Mouse (Mus musculus) intestine, embryonic 16.5 days (tissue): ENCODE results near the gene Gadd45a. TPM values are rescaled to one million over a fixed set of nuclear protein-coding genes. Genes with fewer than 3 reads are reported as not detected.

ENCODE experiments used
- ATAC-seq: fragments of 200-750 bp; cut with Nextera tagmentation; 2 replicates; pipeline ENCODE4 v1.8.0; 2017; ENCODE audit warnings: moderate TSS enrichment, moderate library complexity
- H3K27ac ChIP-seq: fragments of 300-500 bp; sonication (generic); 2 replicates; pipeline ENCODE4 v1.5.1; 2014; ENCODE audit warnings: mild to moderate bottlenecking, low read length
- H3K27me3 ChIP-seq: fragments of 300-500 bp; sonication (generic); replicated peaks from 2 replicates; pipeline ENCODE4 v1.6.1; 2014; ENCODE audit warnings: low read length, control low read depth, mixed read lengths; ENCODE audit not compliant: control insufficient read depth, insufficient read depth
- H3K36me3 ChIP-seq: fragments of 300-500 bp; sonication (generic); 2 replicates; pipeline ENCODE4 v1.6.1; 2014; ENCODE audit warnings: low read length, control low read depth; ENCODE audit not compliant: control insufficient read depth, insufficient read depth
- H3K4me1 ChIP-seq: fragments of 300-500 bp; sonication (generic); 2 replicates; pipeline ENCODE4 v1.6.1; 2014; ENCODE audit warnings: low read length, control low read depth, mixed read lengths; ENCODE audit not compliant: control insufficient read depth, insufficient read depth
- H3K4me2 ChIP-seq: fragments of 300-500 bp; sonication (generic); 2 replicates; pipeline ENCODE4 v1.6.1; 2014; ENCODE audit warnings: low read depth, low read length, control low read depth
- H3K4me3 ChIP-seq: fragments of 300-500 bp; sonication (generic); 2 replicates; pipeline ENCODE4 v1.5.1; 2014; ENCODE audit warnings: mild to moderate bottlenecking, low read length
- H3K9ac ChIP-seq: fragments of 300-500 bp; sonication (generic); 2 replicates; pipeline ENCODE4 v1.6.1; 2014; ENCODE audit warnings: low read depth, low read length
- H3K9me3 ChIP-seq: fragments of 300-500 bp; sonication (generic); 2 replicates; pipeline ENCODE4 v1.6.1; 2016; ENCODE audit warnings: low read length, control low read depth; ENCODE audit not compliant: control insufficient read depth
- WGBS: fragments of 180-500 bp; shearing (Covaris S2); extraction: QIAGEN DNeasy Blood & Tissue Kit; methylation state at CpG from one replicate; pipeline ENCODE4 v1.1.7; 2014; 5-methylcytosine and 5-hydroxymethylcytosine counted together
- polyA plus RNA-seq: library from polyadenylated mRNA; unstranded; fragments of >200 nt; fragmentation: Nextera tagmentation; extraction: Ambion mirVana; gene quantifications from 2 replicates; pipeline ENCODE4 v1.2.1, GENCODE M21; 2015

The Gadd45a gene
- polyA plus RNA-seq, 1 experiment from 2014 or later, result 27.4 TPM

GRCm38 (mm10) chr6:67013949-67014678 is 23.1 kb downstream of the Gadd45a start:
- peaks cover 3% of the 10 kb centered on the region; the same call in 1 of the 2 replicates for H3K36me3 ChIP-seq
- H3K9ac ChIP-seq, result no peak overlapping the region
- H3K4me2 ChIP-seq, result no peak overlapping the region
- no peaks in the 10 kb centered on the region for H3K27me3 ChIP-seq
- WGBS, result 85% methylated on average over 9 of the region's 9 CpGs
- ATAC-seq, result peak; percentile 70
- H3K27ac ChIP-seq, result peak overlapping the region; percentile 41; the same call in 1 of the 2 replicates
- H3K9me3 ChIP-seq, result no peaks in the 10 kb centered on the region
- peaks cover 28% of the 10 kb centered on the region for H3K4me1 ChIP-seq
- no peak overlapping the region for H3K4me3 ChIP-seq

DNA sequence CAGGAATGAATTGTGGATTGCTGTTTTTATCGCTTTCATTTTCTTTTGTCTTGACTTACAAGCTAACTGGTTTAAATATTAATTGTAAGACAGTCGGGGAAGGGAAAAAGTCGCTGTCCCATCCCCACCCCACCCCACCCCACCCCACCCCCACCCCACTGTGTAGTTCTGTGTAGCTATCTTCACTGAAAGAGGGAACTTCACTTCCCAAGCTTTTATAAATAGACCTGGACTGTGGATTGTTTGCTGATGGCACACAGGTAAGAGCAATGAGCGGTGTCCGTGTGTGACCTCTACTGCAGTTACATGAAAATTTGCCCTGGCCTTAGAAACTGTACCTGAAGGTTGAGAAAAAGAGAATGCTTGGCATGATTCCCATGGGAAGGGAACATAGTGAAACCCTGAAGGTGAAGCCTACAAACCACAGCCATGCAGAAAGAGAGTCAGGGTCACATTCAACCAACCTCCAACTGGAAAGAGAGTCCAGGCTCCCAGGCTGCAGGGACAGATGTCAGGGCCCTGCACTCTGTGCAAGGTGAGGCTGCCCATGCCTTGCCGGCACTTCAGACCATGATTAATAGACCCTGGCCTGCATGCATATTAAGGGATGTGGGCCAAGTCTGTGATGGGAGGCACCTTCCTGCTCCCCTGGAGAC is 23.8 kb downstream of the Gadd45a start:
- Histone ChIP-seq H3K9ac (peak overlapping the region; percentile 35; the same call in 1 of the 2 replicates), H3K27me3 (no peaks in the 10 kb centered on the region), H3K4me3 (no peak overlapping the region), H3K27ac (peak overlapping the region; percentile 41), H3K4me1 (peaks cover 28% of the 10 kb centered on the region), H3K4me2 (0 out of 2 replicates have a peak overlapping the region, but pooled peaks have one; percentile 26), H3K36me3 (peaks cover 3% of the 10 kb centered on the region; the same call in 1 of the 2 replicates), H3K9me3 (no peaks in the 10 kb centered on the region)
- ATAC-seq, result peak; percentile 65
- WGBS, result 70% methylated on average over 6 of the region's 6 CpGs

DNA sequence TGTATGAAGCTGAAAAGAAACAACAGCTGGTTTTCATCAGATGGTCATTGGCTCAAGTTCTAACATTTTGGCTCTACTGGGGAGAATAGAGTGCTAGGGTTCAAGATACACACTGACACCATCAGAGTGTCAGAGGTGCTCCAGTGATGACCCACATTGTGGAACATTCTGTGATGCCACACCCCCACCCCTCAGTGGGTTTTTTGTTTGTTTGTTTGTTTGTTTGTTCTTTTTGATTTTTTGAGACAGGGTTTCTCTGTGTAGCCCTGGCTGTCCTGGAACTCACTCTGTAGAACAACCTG is 26.1 kb downstream of the Gadd45a start:
- no peak for ATAC-seq
- H3K36me3 ChIP-seq, result no peaks in the 10 kb centered on the region
- H3K27ac ChIP-seq, result no peak overlapping the region
- H3K4me2 ChIP-seq, result no peak overlapping the region
- H3K9ac ChIP-seq, result no peak overlapping the region
- H3K4me3 ChIP-seq, result no peak overlapping the region
- H3K27me3 ChIP-seq, result no peaks in the 10 kb centered on the region
- H3K4me1 ChIP-seq, result peaks cover 21% of the 10 kb centered on the region
- no peaks in the 10 kb centered on the region for H3K9me3 ChIP-seq

DNA sequence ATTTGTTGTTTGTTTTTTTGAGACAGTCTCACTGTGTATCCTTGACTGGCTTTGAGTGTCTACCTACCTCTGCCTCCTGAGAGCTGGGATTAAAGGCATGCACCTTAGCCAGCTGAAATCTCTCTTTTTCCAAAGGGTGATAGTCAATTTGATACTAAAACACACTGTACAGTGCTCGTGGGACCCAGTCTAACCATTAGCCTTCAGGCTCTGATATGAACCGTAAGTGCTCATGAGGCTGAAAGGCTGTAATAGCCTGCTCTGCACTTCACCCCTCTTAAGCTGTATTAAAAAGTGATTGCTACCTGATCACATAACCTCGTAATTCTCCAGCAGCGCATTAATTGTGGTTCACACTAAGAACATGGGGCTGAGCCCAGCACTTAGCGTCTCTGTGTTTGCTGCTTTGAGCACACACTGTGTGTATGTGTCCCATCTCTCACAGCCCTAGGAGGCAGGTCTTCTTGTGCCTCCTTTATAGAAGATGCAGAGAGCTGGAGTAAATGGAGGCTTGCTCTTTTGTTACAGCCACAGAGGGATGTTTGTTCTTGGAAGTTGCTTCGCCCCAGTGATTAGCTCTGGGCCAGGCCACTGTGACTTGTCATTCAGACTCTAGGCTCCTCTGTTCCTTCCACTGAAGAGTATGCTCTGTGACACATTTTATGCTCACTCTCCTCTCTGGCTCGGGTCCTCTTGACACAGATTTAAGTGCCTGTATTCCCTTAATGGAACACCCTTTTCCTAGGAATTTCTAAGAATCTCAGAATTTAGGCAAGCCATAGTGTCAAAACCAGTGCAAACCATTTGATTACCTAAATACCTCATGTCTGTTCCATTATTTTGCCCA is 26.7 kb downstream of the Gadd45a start:
- peaks cover 20% of the 10 kb centered on the region for H3K4me1 ChIP-seq
- no peak overlapping the region for H3K4me3 ChIP-seq
- no peak overlapping the region for H3K27ac ChIP-seq
- H3K4me2 ChIP-seq, result no peak overlapping the region
- no peaks in the 10 kb centered on the region for H3K36me3 ChIP-seq
- no peak overlapping the region for H3K9ac ChIP-seq
- no peaks in the 10 kb centered on the region for H3K27me3 ChIP-seq
- no peak for ATAC-seq
- 78% methylated on average over 7 of the region's 7 CpGs for WGBS
- no peaks in the 10 kb centered on the region for H3K9me3 ChIP-seq

GRCm38 (mm10) chr6:67009888-67010287 is 27.4 kb downstream of the Gadd45a start:
- Histone ChIP-seq H3K36me3 (no peaks in the 10 kb centered on the region), H3K9me3 (no peaks in the 10 kb centered on the region), H3K27ac (no peak overlapping the region), H3K4me2 (no peak overlapping the region), H3K4me3 (no peak overlapping the region), H3K27me3 (no peaks in the 10 kb centered on the region), H3K9ac (no peak overlapping the region), H3K4me1 (peaks cover 19% of the 10 kb centered on the region)
- 82% methylated on average over 3 of the region's 3 CpGs for WGBS
- ATAC-seq, result no peak

- Histone ChIP-seq H3K27me3 (no peaks in the 10 kb centered on the region), H3K9ac (no peak overlapping the region), H3K9me3 (no peaks in the 10 kb centered on the region), H3K36me3 (no peaks in the 10 kb centered on the region), H3K4me2 (no peak overlapping the region), H3K27ac (no peak overlapping the region), H3K4me3 (no peak overlapping the region), H3K4me1 (no peaks in the 10 kb centered on the region)
- ATAC-seq, result no peak
Measured at GRCm38 (mm10) chr6:66999800-67000199, 37.5 kb downstream of the Gadd45a start.

- Histone ChIP-seq H3K36me3 (no peaks in the 10 kb centered on the region), H3K4me2 (no peak overlapping the region), H3K9ac (no peak overlapping the region), H3K27me3 (no peaks in the 10 kb centered on the region), H3K4me1 (no peaks in the 10 kb centered on the region), H3K27ac (no peak overlapping the region), H3K4me3 (no peak overlapping the region), H3K9me3 (no peaks in the 10 kb centered on the region)
- WGBS, result 92% methylated on average over 2 of the region's 2 CpGs
- ATAC-seq, result no peak
Measured at GRCm38 (mm10) chr6:66998645-66999044, 38.6 kb downstream of the Gadd45a start.

- no peak for ATAC-seq
- Histone ChIP-seq H3K4me2 (no peak overlapping the region), H3K4me3 (no peak overlapping the region), H3K27ac (no peak overlapping the region), H3K4me1 (no peaks in the 10 kb centered on the region), H3K9me3 (no peaks in the 10 kb centered on the region), H3K36me3 (no peaks in the 10 kb centered on the region), H3K9ac (no peak overlapping the region), H3K27me3 (no peaks in the 10 kb centered on the region)
- WGBS, result 90% methylated on average over 1 of the region's 1 CpGs
Measured at GRCm38 (mm10) chr6:66996257-66996656, 41.0 kb downstream of the Gadd45a start.

GRCm38 (mm10) chr6:66995825-66996224 is 41.4 kb downstream of the Gadd45a start:
- Histone ChIP-seq H3K27ac (no peak overlapping the region), H3K4me1 (no peaks in the 10 kb centered on the region), H3K4me2 (no peak overlapping the region), H3K9ac (no peak overlapping the region), H3K27me3 (no peaks in the 10 kb centered on the region), H3K4me3 (no peak overlapping the region), H3K36me3 (no peaks in the 10 kb centered on the region), H3K9me3 (no peaks in the 10 kb centered on the region)
- no peak for ATAC-seq
- 95% methylated on average over 1 of the region's 1 CpGs for WGBS
